Mouse (Mus musculus): ENCODE measurements at regions not wholly inside any gene's neighbourhood (a gene's known extent, or its start where the extent isn't known, plus 50 kb on each side); places are given as distances from the start of the nearest gene placed in this dataset.
"Not testable (repeated sequence)": the region's sequence is repeated elsewhere in the genome, so short reads cannot be mapped to it uniquely, and the experiment has no call there.

DNA sequence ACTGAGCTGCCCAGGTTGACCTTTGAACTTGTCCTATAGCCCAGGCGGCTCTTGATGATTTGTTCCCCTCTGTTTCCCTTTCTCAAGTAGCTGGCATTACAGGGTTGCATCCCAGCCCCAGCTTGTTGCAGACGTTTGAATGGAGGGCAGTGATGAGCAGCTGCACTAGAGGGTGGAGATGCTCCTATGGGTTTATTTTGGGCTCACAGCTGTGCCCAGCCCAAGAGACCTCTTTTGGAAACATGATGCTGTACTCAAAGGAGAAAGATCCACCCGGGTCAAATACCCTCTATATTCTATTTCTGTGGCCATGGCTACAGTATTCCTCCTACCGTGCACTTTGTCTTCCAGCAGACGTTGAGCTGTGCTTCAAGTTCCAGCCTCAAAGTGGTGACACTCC is 109.0 kb upstream of the Shb start:
- H3K9me3 ChIP-seq (replicated peaks) = peaks cover 6% of the 10 kb centered on the region
- H3K4me2 ChIP-seq = no peak overlapping the region
- no peak overlapping the region for H3K9ac ChIP-seq
- no peaks in the 10 kb centered on the region for H3K4me1 ChIP-seq (replicated peaks)
- no peak overlapping the region for H3K4me3 ChIP-seq
- 63% methylated on average over 5 of the region's 5 CpGs for WGBS
- no peaks in the 10 kb centered on the region for H3K36me3 ChIP-seq
- H3K27ac ChIP-seq (ENCODE audit: poor library complexity, severe bottlenecking) = no peak overlapping the region
- H3K27me3 ChIP-seq (replicated peaks) = no peaks in the 10 kb centered on the region
- no peak for ATAC-seq (ENCODE audit: insufficient number of reproducible peaks, low FRiP score)

DNA sequence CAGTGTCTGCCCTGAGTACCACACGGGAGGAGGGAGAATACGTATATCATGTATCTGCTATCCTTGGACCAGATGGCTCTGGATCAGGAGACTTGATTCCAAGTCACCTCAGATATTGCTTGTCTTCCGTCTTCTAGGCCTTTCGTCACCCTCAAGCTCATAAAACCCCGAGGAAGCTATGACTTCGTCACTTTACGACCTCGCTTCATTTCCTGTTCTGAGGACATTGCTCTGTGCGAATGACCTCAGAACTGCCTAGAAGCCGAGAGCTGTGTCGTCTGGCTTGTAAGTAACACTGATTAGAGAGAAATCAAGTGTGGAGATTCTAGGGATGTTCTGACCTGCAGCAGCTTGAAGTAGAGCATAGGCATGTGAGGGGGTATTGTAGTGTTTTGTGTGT is 108.4 kb upstream of the Shb start:
- ATAC-seq (ENCODE audit: insufficient number of reproducible peaks, low FRiP score) = no peak
- no peaks in the 10 kb centered on the region for H3K27me3 ChIP-seq (replicated peaks)
- H3K4me2 ChIP-seq = no peak overlapping the region
- H3K9me3 ChIP-seq (replicated peaks) = peaks cover 9% of the 10 kb centered on the region
- no peak overlapping the region for H3K4me3 ChIP-seq
- no peak overlapping the region for H3K27ac ChIP-seq (ENCODE audit: poor library complexity, severe bottlenecking)
- no peaks in the 10 kb centered on the region for H3K36me3 ChIP-seq
- WGBS = 54% methylated on average over 11 of the region's 11 CpGs
- H3K9ac ChIP-seq = no peak overlapping the region
- H3K4me1 ChIP-seq (replicated peaks) = no peaks in the 10 kb centered on the region

DNA sequence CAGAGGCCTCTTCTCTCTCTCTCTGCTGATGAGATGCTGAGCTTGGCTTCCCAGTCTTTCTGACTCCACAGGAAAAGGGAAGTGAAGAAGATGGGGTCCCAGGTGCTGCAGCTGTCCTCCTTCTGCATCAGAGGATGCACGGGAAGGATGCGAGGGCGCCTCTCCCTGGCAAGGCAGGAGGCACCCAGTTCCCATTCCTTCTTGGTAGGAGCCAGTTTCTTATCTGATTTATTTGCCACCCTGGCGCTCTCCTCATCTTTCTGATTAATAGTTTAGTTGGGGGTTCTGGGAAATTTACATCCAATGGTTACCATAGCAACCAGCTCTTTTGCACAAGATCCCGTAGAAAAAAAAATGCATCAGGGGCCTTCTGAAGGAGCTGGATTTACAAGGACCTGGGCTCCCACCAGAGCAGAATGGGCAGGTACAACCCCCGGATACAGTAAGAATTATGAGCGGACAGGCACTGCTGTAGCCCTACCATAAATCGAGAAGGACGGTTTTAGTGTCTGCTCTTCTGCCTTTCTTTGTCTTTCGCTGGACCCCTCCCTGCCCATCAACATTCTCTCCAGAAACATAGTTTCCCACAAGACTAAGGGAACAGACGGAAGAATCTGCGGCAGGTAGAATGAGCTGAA is 107.2 kb upstream of the Shb start:
- 83% methylated on average over 12 of the region's 12 CpGs for WGBS
- Histone ChIP-seq H3K27ac (ENCODE audit: poor library complexity, severe bottlenecking) (no peak overlapping the region), H3K4me3 (no peak overlapping the region), H3K9me3 (replicated peaks) (peaks cover 9% of the 10 kb centered on the region), H3K9ac (no peak overlapping the region), H3K4me1 (replicated peaks) (no peaks in the 10 kb centered on the region), H3K27me3 (replicated peaks) (no peaks in the 10 kb centered on the region), H3K36me3 (no peaks in the 10 kb centered on the region), H3K4me2 (no peak overlapping the region)
- ATAC-seq (ENCODE audit: insufficient number of reproducible peaks, low FRiP score) = no peak

GRCm38 (mm10) chr4:45638411-45638810 is 106.1 kb upstream of the Shb start:
- Histone ChIP-seq H3K36me3 (no peaks in the 10 kb centered on the region), H3K9me3 (replicated peaks) (peaks cover 9% of the 10 kb centered on the region), H3K27me3 (replicated peaks) (no peaks in the 10 kb centered on the region), H3K4me3 (no peak overlapping the region), H3K4me1 (replicated peaks) (no peaks in the 10 kb centered on the region), H3K4me2 (no peak overlapping the region), H3K9ac (no peak overlapping the region), H3K27ac (ENCODE audit: poor library complexity, severe bottlenecking) (no peak overlapping the region)
- 44% methylated on average over 8 of the region's 8 CpGs for WGBS
- ATAC-seq (ENCODE audit: insufficient number of reproducible peaks, low FRiP score) = no peak

DNA sequence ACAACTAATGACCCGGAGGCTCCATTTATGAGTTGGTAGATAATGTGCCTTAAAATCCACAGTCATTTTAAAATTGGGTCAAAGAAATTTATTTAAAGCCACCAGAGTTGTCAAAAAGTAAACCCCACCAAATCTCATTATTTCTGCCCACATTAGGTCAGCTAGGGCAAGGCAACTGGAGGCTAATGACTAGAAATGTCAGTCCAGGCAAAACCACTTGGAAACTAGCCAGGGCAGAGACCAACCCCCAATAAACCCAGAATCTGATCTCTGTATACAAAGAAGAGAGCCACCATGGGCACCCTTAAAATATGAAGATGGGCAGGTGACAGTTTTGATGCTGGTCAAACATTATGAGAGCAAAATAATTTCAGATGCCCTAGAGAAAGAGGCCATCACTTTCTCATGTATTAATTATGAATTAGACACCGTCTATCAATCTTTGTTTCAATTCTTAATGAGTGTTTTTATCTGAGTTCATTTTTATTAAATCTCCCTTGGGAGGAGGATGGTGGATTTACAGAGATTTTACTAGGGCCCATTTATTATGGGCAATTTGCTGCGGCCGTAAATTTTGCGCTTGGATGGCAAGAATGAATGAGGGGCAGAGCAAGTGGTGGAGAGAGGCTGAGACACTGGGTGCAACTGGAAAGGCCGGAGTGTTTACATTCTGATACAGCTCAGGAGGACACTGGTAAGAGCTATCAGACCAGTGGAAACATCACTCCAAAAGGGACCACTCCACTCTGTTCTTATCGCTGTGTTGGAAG is 99.2 kb upstream of the Shb start:
- H3K27me3 ChIP-seq (replicated peaks) = no peaks in the 10 kb centered on the region
- H3K36me3 ChIP-seq = no peaks in the 10 kb centered on the region
- no peaks in the 10 kb centered on the region for H3K4me1 ChIP-seq (replicated peaks)
- 91% methylated on average over 7 of the region's 7 CpGs for WGBS
- H3K4me2 ChIP-seq = no peak overlapping the region
- H3K27ac ChIP-seq (ENCODE audit: poor library complexity, severe bottlenecking) = no peak overlapping the region
- no peak for ATAC-seq (ENCODE audit: insufficient number of reproducible peaks, low FRiP score)
- H3K9me3 ChIP-seq (replicated peaks) = peaks cover 5% of the 10 kb centered on the region; the same call in 1 of the 2 replicates
- no peak overlapping the region for H3K9ac ChIP-seq
- H3K4me3 ChIP-seq = no peak overlapping the region

DNA sequence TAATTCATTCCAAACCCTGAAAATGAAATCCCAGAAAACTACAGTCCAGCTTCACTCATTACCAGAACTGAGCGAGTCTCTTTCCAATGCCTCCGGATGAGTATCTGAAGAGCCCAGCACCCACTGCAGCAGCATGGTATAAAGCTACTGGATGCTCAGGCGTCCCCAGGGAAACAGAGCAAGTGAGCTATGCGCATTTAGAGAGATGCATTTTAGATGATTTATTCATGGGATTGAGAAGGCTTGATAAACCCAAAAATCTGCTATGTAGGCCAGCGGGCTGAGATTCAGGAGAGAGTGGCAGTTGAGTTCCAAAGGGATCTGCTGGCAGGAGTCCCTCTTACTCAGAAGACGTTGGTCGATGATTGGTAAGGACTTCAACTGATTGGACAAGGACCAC is 93.4 kb upstream of the Shb start:
- no peak overlapping the region for H3K9ac ChIP-seq
- ATAC-seq (ENCODE audit: insufficient number of reproducible peaks, low FRiP score) = no peak
- WGBS = 90% methylated on average over 7 of the region's 7 CpGs

DNA sequence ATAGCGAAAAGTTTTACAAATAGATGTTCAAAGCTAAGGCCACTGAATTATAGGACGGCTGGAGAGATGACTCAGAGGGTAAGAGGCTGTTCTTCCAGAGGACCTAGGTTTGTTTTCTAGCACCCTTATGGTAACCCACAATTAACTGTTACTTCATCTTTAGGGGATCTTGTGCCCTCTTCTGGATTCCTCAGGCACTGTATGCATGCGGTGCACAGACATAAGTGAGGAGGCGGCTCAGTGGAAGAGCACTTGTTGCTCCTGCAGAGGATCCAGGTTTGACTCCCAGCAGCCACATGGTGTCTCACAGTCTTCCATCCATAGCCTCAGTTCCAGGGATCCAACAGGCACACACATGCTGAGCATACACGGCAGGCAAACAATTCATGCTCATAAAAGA is 89.7 kb upstream of the Shb start:
- Histone ChIP-seq H3K27me3 (replicated peaks) (no peaks in the 10 kb centered on the region), H3K4me1 (replicated peaks) (no peaks in the 10 kb centered on the region), H3K9ac (no peak overlapping the region), H3K4me2 (no peak overlapping the region), H3K27ac (ENCODE audit: poor library complexity, severe bottlenecking) (no peak overlapping the region), H3K9me3 (replicated peaks) (0 out of 2 replicates have a peak, but pooled peaks cover 8% of the 10 kb centered on the region), H3K4me3 (no peak overlapping the region), H3K36me3 (no peaks in the 10 kb centered on the region)
- ATAC-seq (ENCODE audit: insufficient number of reproducible peaks, low FRiP score) = no peak
- 84% methylated on average over 5 of the region's 5 CpGs for WGBS

More for the DNA sequence above, 93.4 kb upstream of the Shb start:
- no peak overlapping the region for H3K27ac ChIP-seq (ENCODE audit: poor library complexity, severe bottlenecking)
- no peaks in the 10 kb centered on the region for H3K4me1 ChIP-seq (replicated peaks)
- H3K27me3 ChIP-seq (replicated peaks) = no peaks in the 10 kb centered on the region
- H3K36me3 ChIP-seq = no peaks in the 10 kb centered on the region
- 0 out of 2 replicates have a peak, but pooled peaks cover 8% of the 10 kb centered on the region for H3K9me3 ChIP-seq (replicated peaks)
- no peak overlapping the region for H3K4me2 ChIP-seq
- H3K4me3 ChIP-seq = no peak overlapping the region

- Histone ChIP-seq H3K4me2 (no peak overlapping the region), H3K9me3 (replicated peaks) (no peaks in the 10 kb centered on the region), H3K4me1 (replicated peaks) (no peaks in the 10 kb centered on the region), H3K36me3 (no peaks in the 10 kb centered on the region), H3K4me3 (no peak overlapping the region), H3K9ac (no peak overlapping the region), H3K27ac (ENCODE audit: poor library complexity, severe bottlenecking) (no peak overlapping the region), H3K27me3 (replicated peaks) (no peaks in the 10 kb centered on the region)
- 52% methylated on average over 3 of the region's 3 CpGs for WGBS
- ATAC-seq (ENCODE audit: insufficient number of reproducible peaks, low FRiP score) = no peak
Measured at GRCm38 (mm10) chr4:45617126-45617525, 84.9 kb upstream of the Shb start.

DNA sequence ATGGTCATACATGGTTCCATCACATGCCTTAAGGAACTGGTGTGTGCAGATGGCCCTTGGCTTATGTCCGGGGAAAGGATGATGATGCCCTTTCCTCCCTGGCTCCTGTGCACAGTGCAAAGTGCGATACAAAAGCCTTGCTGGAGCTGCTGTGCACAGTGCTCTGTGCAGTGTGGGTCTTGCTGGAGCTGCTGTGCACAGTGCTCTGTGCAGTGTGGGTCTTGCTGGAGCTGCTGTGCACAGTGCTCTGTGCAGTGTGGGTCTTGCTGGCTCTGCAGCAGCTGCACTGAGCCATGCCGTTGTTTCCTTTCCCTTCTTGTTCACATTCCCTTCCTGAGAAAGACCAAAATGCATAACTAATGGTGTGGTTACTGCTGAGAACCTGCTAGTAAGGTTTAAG is 81.2 kb upstream of the Shb start:
- not testable (repeated sequence) for H3K9ac ChIP-seq; ATAC-seq (ENCODE audit: insufficient number of reproducible peaks, low FRiP score); H3K9me3 ChIP-seq (replicated peaks); H3K4me2 ChIP-seq; H3K4me3 ChIP-seq; H3K36me3 ChIP-seq; H3K4me1 ChIP-seq (replicated peaks); H3K27me3 ChIP-seq (replicated peaks); H3K27ac ChIP-seq (ENCODE audit: poor library complexity, severe bottlenecking)
- WGBS = 77% methylated on average over 3 of the region's 3 CpGs

DNA sequence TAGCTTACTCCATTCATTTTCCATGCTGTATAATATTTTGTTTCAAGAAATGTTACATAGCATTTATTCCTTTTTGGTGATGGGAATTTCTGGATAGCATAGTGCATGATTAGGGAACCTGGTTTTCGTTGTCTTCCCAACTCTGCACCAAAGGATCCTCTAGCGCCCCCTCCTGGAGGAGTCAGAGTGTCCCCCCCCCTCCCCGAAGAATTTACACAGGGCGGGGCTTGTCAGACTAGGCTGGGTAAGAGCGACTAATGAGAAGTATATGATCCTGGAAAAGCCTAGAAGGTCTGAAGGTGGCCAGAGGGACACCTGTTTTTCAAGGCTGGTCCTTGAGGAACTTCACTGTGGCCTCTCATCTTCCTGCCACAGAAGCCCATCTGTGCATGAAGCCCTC is 79.9 kb upstream of the Shb start:
- H3K27ac ChIP-seq (ENCODE audit: poor library complexity, severe bottlenecking) = no peak overlapping the region
- no peaks in the 10 kb centered on the region for H3K36me3 ChIP-seq
- H3K27me3 ChIP-seq (replicated peaks) = 0 out of 2 replicates have a peak, but pooled peaks cover 5% of the 10 kb centered on the region
- no peak overlapping the region for H3K4me3 ChIP-seq
- no peaks in the 10 kb centered on the region for H3K4me1 ChIP-seq (replicated peaks)
- ATAC-seq (ENCODE audit: insufficient number of reproducible peaks, low FRiP score) = no peak
- peaks cover 6% of the 10 kb centered on the region; the same call in 1 of the 2 replicates for H3K9me3 ChIP-seq (replicated peaks)
- WGBS = 31% methylated on average over 5 of the region's 5 CpGs
- no peak overlapping the region for H3K4me2 ChIP-seq
- H3K9ac ChIP-seq = no peak overlapping the region

DNA sequence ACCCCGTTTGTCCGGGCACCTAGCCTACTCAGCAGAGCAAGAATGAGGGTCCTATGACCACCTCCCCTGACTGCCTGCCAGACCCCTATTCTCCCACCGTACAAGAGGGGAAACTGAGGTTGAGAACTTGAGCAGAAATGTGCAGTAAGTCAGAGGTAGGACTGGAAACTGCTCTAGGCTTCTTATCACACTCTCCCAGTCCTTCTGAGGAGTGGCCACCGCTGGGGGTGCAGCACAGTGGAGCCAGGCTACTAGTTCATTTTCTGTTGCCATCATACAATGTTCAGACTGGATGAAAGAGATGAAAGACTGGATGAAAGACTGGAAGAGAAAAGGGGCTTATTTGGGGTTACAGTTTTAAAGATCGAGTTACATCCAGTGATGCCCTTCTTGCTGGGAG is 78.7 kb upstream of the Shb start:
- Histone ChIP-seq H3K4me3 (no peak overlapping the region), H3K4me2 (no peak overlapping the region), H3K27ac (ENCODE audit: poor library complexity, severe bottlenecking) (no peak overlapping the region), H3K9me3 (replicated peaks) (peaks cover 6% of the 10 kb centered on the region; the same call in 1 of the 2 replicates), H3K36me3 (no peaks in the 10 kb centered on the region), H3K27me3 (replicated peaks) (0 out of 2 replicates have a peak, but pooled peaks cover 5% of the 10 kb centered on the region), H3K9ac (no peak overlapping the region), H3K4me1 (replicated peaks) (peaks cover 7% of the 10 kb centered on the region)
- 75% methylated on average over 5 of the region's 5 CpGs for WGBS
- no peak for ATAC-seq (ENCODE audit: insufficient number of reproducible peaks, low FRiP score)
